Mouse (Mus musculus): ENCODE results near the gene Sostdc1.

Sostdc1 gene

GRCm38 (mm10) chr12:36313916-36314315, at the start of gene Sostdc1:
Sostdc1 (plus strand) TSS chr12:36314139.
- peak; percentile 32 for DNase-seq (ENCODE audit: extremely low spot score, low spot score)

GRCm38 (mm10) chr12:36267670-36268246, 46.2 kb upstream of the Sostdc1 start:
- DNase-seq (ENCODE audit: extremely low spot score, low spot score) = no peak

GRCm38 (mm10) chr12:36274823-36275222, 39.1 kb upstream of the Sostdc1 start:
- DNase-seq (ENCODE audit: extremely low spot score, low spot score) = no peak

GRCm38 (mm10) chr12:36289634-36290033, 24.3 kb upstream of the Sostdc1 start:
- no peak for DNase-seq (ENCODE audit: extremely low spot score, low spot score)

- DNase-seq (ENCODE audit: extremely low spot score, low spot score) = no peak
Observed at GRCm38 (mm10) chr12:36290465-36290864, 23.5 kb upstream of the Sostdc1 start.

GRCm38 (mm10) chr12:36291346-36291745, 22.6 kb upstream of the Sostdc1 start:
- DNase-seq (ENCODE audit: extremely low spot score, low spot score) = no peak

- no peak for DNase-seq (ENCODE audit: extremely low spot score, low spot score)
Observed at GRCm38 (mm10) chr12:36302326-36302725, 11.6 kb upstream of the Sostdc1 start.

GRCm38 (mm10) chr12:36302905-36303642, 10.9 kb upstream of the Sostdc1 start:
- no peak for DNase-seq (ENCODE audit: extremely low spot score, low spot score)

- DNase-seq (ENCODE audit: extremely low spot score, low spot score) = no peak
Observed at GRCm38 (mm10) chr12:36308737-36309420, 5.1 kb upstream of the Sostdc1 start.

- no peak for DNase-seq (ENCODE audit: extremely low spot score, low spot score)
Observed at GRCm38 (mm10) chr12:36313015-36313414, 924 bp upstream of the Sostdc1 start.

- DNase-seq (ENCODE audit: extremely low spot score, low spot score) = no peak
Observed at GRCm38 (mm10) chr12:36314446-36314845, 507 bp downstream of the Sostdc1 start.

- DNase-seq (ENCODE audit: extremely low spot score, low spot score) = no peak
Observed at GRCm38 (mm10) chr12:36315527-36315926, 1.6 kb downstream of the Sostdc1 start.

- no peak for DNase-seq (ENCODE audit: extremely low spot score, low spot score)
Observed at GRCm38 (mm10) chr12:36316056-36316455, 2.1 kb downstream of the Sostdc1 start.

- peak; percentile 72 for DNase-seq (ENCODE audit: extremely low spot score, low spot score)
Observed at GRCm38 (mm10) chr12:36317036-36317819, 3.3 kb downstream of the Sostdc1 start.

GRCm38 (mm10) chr12:36317820-36318135, 3.8 kb downstream of the Sostdc1 start:
- DNase-seq (ENCODE audit: extremely low spot score, low spot score) = no peak

GRCm38 (mm10) chr12:36326101-36326521, 12.2 kb downstream of the Sostdc1 start:
- DNase-seq (ENCODE audit: extremely low spot score, low spot score) = no peak

GRCm38 (mm10) chr12:36332676-36333075, 18.7 kb downstream of the Sostdc1 start:
- no peak for DNase-seq (ENCODE audit: extremely low spot score, low spot score)

- DNase-seq (ENCODE audit: extremely low spot score, low spot score) = no peak
Observed at GRCm38 (mm10) chr12:36333837-36334281, 19.9 kb downstream of the Sostdc1 start.

- DNase-seq (ENCODE audit: extremely low spot score, low spot score) = no peak
Observed at GRCm38 (mm10) chr12:36344131-36344530, 30.2 kb downstream of the Sostdc1 start.

- no peak for DNase-seq (ENCODE audit: extremely low spot score, low spot score)
Observed at GRCm38 (mm10) chr12:36360064-36360463, 46.1 kb downstream of the Sostdc1 start.

- no peak for DNase-seq (ENCODE audit: extremely low spot score, low spot score)
Observed at GRCm38 (mm10) chr12:36360693-36361092, 46.8 kb downstream of the Sostdc1 start.

GRCm38 (mm10) chr12:36364013-36364412, 50.1 kb downstream of the Sostdc1 start:
- DNase-seq (ENCODE audit: extremely low spot score, low spot score) = no peak
